Mouse (Mus musculus) heart, adult 9 months (tissue): ENCODE results near the gene Fam90a1a.
A peak's percentile ranks its signal among the peaks of the same experiment; 100 is the strongest.
"Not testable (repeated sequence)": the region's sequence is repeated elsewhere in the genome, so short reads cannot be mapped to it uniquely, and the experiment has no call there.

Experiments used
- DNase-seq, 2 experiments: peaks; one replicate each; pipeline ENCODE4 v3.0.0; 2022; ENCODE audit warnings: low spot score in 2 of 2

Fam90a1a gene

DNA sequence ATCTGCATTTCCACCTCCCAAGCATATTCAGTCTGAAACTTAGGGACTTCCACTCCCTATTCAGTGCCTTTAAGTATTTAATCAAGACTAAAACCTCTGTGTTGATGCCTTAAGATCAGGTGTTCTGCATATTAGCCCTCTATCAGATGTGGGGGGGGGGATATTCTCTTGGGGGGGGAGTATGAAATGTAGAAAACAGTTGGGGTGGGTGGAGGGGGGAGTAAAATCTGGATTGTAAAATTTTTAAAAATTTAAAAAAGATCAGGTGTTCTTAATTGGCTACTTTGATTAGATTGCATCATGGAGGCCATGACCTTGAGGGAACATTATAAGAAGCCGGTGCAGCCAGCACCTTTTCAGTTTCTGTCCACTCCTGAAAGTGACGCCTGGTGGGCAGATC is at the start of gene Fam90a1a:
Gene Fam90a1a (plus strand): TSS at position 301 of the 400 bp plus-strand sequence.
- DNase-seq: no peak

DNA sequence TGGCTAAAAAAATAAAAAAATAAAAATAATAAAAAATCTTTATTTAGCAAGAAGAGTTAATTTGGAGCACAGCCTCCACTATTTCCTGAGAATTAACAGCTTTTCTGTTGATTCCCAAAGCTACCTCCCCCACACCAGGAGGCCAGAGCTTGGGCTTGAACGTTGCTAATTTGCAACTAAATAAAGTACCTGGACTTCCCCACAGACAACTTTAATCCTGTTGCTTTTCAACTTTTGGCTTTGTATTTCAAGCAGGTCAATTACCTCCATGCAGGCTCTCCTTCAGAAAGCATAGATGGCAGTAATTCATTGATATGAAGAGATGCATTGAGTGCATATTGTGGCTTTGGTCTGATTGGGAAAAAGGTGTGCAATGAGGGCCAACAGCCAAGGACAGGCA is 46.6 kb upstream of the Fam90a1a start:
- DNase-seq: no peak

DNA sequence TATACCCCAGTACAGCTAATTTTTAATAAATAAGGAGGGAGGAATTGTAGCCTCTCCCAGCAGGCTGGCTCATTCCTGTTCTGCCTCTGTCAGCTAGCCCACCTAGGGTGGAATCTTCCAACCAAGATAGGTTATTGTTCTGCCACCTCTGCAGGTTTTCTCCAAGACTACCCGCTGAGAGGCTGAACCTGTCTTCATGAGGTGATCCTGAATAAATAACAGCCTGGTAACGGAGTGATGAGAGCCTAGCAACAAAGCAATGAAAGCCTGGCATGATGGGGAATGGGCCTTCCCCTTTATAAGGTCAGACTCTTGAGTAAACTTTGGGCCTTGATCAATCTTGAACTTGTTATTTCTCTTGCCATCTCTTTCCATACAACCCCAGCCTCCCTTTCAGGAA is 46.0 kb upstream of the Fam90a1a start:
- DNase-seq: no peak

DNA sequence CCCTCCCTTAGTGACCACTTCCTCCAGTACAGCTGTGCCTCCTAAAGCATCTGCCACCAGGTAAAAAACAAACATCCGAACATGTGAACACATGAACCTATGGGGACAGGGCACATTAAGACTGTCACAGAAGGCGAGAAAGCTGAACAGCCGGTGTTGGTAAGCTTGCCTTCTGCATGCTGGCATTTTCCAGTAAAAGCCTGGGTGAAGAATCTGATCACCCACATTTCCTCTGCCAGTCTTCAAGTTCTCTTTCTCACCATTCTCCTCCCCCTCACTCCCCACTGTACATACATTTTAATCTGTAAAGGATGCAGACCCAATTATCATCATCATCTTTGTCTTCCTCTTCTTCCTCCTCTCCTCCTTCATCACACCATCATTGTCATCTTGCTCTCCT is 42.9 kb upstream of the Fam90a1a start:
- no peak for DNase-seq

DNA sequence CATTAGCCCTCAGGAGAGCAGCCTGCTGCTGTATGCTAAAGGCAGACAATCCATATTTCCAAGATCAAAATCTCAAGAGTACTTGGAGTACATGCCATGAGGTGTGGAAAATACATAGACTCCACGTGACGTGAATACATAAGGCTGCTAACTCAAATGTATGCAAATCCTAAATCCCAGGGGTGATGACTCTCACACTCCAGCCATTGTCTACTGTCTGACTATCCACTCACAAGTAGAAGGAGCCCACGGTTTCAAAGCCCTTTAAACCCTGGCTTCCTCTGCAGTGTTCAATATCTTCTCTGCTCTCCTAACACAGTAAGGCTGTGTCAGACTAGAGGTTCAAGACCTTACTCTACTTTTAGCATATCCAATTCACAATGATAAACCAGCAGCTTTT is 27.8 kb upstream of the Fam90a1a start:
- DNase-seq: not testable (repeated sequence)

DNA sequence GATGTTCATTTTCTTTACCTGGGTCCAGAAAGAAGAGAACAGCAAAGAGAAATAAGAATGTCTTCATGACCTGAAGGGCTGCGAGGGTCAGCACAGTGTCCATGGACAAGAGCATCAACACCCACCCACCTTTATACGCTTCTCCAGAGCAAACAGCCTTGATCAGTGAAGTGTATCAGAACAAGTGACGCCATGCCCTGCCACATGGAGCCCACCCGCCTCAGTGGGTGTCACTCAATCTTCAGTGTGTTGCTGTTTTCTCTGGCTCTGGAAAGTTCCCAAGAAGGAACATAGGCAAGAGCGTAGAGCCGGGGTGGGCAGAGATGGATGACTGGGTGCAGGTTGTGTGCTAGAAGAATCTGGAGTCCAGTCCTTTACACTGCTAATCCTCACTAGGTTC is 25.9 kb upstream of the Fam90a1a start, which contains the start of gene Defb15:
Gene Defb15 (minus strand): TSS at position 101 of the 400 bp plus-strand sequence.
- DNase-seq: no peak

DNA sequence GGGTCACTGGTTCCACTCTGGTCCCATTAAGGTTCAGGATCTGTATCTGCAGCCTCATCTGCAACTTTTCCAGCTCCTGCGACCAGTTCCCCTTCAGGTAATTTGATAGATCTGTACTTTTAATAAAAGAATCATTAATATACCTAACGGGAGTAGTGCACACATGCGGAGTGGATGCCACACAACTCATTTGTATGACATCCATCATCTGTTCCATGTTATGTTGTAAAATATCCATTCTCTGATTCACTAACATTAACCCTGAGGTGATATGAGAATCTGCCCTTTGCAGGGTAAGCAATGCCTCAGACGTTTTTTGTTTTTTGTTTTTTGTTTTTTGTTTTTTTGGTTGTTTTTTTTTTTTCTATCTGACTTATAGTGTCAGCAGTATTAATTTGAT is 20.5 kb upstream of the Fam90a1a start, which contains the start of gene Defb35:
Gene Defb35 (plus strand): TSS at position 301 of the 400 bp plus-strand sequence.
- not testable (repeated sequence) for DNase-seq

DNA sequence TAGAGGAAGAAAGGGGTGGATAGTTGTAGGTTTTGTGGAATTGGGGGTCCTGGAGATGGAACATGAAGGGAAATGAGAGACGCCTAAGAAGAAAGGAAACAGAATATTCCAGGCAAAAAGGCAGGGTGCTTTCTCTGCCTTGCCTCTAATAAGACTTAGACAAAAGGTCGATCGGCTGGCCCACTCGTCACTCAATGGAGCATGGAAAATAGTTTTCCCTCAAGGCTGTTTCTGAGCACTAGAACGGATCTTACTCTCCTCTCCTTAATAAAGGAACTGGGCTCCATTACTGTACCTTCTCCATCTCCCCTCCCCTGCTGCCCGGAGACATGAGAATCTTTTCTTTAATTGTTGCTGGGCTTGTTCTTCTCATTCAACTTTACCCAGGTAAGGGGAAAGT is 12.1 kb upstream of the Fam90a1a start, which contains the start of gene Defb13:
Gene Defb13 (plus strand): TSS at position 301 of the 400 bp plus-strand sequence.
- DNase-seq: no peak

DNA sequence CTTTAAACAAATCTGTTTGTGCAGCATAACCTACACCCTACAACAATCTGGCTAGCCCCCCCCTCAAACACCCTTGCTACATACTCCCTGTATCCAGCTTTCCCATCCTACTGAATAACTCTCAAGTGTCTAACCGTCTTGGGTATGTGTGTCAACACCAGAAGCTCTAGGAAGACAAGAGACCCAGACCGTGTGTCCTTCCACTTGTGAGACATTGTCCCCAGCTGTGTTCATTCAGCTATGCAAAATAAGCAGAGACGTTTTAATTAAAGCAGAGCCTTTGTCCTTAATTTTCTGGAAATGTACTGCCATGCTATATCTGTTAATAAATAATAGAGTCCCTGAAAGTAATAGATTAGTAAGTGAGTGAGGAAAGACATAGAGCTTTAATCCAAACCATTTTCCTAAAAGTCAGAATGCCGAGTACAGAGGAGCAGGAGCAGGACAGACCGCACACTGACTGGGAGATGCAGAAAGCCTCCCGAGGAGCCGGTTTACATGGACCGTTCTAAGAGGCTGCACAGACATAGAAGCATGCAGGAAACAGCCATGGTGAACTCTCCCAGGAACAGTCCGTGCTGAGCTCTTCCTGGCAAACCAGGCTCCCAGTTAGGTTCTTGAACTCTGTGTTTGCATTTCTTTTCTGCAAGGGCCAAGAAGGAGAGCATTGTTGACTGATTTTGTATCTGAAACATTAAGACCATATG is 11.1 kb upstream of the Fam90a1a start:
- no peak for DNase-seq

DNA sequence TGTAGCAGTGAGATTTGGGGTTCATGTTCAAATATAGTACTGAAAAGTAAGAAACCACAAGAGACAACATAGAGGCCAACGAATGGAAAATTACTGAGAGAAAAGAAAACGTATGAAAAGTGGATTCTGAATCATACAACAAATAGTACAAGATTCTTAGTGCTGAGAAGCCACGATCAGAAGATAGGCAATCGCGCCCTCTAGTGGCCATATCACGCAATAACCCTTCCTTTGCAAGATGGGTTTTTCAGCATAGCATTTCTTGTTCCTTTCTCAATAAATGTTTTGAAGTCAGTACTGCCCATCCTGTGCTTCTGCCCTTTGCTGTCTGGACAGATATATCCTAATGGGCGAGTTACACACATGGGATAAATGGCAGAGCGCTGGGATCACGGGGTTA is 3.2 kb upstream of the Fam90a1a start:
- DNase-seq: no peak

DNA sequence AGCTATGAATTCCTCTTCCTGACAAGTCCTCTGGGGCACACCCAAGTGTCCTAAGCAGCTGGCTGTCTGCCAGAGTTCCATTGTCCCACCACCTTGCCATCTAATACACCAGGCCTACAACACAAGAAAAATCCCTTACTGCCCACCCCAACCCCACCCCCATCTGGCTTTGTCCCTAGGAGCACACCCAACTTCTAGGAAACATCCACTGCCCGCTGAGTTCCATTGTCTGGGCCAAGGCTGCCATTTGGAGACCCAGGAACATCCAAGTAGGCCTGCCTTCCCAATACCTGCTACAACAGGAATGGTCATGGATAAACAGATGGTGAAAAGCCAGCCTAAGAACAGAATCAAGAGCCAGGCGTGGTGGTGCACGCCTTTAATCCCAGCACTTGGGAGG is 2.2 kb upstream of the Fam90a1a start:
- no peak for DNase-seq

DNA sequence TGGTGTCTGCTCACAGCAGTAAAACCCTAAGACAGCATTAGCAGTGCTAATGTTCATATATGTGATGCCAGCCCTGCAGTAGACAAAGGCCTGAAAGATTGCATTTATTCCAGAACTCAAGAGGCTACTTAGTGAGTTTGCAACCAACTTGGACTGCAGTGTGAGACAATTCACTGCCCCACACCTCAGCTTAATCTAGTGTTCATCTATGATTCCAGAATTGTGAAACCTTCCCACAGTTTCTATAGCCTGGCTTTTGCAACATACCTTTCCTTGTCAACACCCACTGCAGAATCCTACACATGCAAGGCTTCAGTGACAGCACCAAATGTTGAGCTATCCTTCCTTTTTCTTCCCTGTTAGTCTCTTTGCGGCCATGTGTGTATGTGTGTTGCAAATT is 8.1 kb downstream of the Fam90a1a start:
- no peak for DNase-seq

DNA sequence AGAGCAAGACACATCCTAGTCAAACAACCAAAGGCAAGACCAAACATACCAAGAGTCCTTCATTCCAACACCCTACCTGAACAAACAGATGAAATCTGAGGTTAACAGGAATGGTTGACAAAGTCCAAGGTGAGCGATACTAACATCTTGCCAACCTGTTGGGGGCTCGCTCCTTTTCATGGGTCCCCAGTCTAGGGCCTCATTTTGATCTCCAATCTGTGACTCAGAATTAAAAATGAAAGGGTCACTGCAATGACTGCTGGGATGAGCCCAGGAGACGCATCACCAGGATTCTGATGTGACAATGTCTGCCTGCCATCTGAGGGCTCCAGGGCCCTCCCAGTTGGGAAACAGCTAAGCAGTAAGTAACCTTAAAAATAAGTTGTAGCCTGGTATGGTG is 11.0 kb downstream of the Fam90a1a start, which contains the start of gene Ccdc70:
Gene Ccdc70 (plus strand): TSS at position 301 of the 400 bp plus-strand sequence.
- no peak for DNase-seq

DNA sequence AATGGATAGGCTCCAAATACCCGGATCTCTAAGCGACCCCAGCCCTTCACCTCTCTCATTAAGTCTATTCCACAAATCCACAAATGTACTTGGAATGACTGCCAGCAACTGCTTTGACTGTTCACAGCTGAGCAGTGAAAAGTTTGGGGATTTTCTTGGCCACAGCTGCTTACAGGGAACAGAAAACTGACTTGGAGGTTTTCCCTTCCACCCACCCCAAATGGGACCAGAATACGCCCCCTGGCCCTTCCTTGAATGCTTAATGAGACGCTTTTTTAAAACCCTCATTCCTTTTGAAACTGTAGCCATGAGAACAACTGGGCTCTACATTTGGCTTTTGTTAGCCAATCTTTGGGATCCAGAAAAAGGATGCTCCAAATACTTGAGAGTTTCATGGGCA is 19.7 kb downstream of the Fam90a1a start:
- DNase-seq: no peak

DNA sequence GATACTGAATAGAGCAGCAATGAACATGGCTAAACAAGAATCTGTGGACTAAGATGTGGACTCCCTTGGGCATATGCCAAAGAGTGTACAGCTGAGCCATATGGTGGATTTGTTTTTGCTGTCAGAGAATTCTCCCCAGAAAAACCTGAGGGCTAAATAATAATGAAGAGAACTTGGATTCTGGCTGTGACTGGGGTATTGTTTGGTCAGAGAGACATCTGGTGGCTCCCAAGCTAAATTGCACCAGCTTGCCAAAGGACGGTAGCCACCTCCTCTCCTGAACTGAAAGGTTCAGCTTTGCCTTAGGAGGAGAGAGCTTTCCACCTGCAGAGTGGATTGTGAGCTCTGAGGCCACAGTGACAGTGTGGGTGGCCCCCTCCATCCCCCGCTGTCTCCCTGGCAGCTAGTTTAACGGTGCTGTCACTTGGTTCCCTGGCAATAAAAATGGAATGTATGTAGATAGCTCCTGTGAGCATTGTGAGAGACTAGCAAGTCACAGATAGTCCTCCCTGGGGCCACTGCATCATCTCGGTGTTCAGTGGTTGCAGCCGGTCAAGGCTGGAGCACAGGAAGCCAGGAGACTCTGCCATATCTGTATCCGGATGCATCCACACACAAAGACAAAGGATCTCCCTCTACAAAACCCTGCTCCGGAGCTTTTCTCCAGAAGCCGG is 23.3 kb downstream of the Fam90a1a start:
- no peak for DNase-seq

DNA sequence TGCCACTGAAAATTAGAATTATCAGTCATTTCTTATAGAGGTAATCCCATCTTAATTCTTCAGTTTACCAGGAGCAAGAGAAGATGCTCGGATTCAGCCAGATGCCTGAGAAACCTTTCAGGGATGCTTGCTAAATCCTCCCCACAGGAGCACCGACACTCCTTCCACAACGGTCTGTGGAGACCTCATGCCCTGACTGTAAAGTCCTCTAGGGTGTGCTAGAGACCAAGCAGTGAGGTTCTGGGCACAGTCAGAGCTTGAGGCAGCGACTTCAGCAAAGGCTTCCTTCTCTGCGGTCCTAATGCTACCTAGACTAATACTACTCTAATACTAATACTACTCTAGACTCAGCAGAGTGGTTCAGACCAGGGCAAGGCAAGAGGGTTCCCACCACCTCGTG is 33.7 kb downstream of the Fam90a1a start:
- DNase-seq: peak in 1 of 2 experiments; percentile 10

DNA sequence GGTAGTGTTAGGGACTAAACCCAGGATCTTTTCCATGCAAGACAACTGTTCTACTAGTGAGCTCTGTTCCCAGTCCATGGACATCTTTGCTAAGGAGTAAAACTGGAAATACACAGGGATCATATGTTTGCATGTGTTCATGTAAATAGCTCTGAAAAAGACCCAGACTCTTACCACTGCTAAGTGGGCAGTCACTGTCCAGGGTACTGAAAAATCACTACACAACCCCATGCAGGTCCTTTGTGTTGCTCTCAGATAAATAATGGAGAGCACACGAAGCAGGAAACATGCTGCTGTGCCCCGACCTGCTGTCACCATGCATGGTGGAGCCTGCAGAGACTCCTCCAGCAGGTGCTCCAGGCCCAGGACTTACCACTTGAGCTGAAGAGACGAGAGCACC is 36.7 kb downstream of the Fam90a1a start:
- no peak for DNase-seq

DNA sequence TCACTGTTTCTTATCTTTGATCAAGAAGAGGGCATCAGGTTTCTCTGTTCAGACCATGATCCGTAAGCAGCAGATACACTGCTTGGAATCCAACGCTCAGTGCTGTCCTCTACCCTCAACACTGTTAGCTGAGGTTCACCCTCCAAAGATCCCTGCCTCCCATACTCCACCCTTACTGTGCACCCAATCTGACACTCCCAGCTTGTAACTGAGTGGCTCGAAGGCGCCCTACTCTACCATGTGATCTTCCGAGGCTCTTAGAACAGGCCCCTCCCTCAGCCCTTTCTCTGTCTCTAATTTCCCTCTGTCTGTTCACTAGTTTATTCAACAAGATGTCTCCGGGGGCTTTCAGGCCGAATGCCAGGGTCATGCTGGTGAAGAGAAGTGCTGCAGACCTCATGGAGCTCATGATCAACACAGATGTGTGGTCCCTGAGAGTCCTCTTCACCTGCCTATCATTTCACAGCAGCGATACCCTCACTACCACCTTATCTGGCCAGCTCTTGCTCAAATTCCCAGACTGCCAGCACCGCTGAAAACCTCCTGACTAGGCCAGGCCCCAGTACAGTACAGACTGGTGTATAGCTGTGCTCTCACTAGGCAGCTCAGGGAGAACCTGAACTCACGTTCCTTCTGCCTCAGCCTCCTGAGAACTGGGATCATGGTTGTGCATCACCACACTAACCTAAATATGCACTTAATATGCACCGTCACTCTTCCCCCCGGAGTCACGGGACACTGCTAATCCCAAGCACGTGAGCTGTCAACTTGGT is 46.4 kb downstream of the Fam90a1a start:
- no peak for DNase-seq

DNA sequence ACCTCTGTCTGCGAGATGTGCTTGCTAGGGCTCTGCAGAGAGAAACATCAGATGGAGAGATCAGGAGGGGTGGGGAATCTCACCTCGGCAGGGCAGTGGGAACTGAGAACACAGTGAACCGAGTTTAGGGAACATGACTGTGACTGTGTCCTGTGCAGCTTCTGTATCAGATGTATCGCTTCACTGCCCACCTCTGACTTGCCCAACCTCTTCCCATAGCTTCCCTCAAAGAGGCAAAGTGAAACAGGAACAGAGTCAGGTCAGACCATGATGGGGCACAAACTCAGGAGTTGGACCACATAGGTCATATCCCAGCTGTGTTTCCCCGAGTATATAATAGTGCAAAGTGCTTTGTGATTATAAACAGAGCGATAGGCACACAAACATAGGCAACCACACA is 47.9 kb downstream of the Fam90a1a start:
- no peak for DNase-seq

DNA sequence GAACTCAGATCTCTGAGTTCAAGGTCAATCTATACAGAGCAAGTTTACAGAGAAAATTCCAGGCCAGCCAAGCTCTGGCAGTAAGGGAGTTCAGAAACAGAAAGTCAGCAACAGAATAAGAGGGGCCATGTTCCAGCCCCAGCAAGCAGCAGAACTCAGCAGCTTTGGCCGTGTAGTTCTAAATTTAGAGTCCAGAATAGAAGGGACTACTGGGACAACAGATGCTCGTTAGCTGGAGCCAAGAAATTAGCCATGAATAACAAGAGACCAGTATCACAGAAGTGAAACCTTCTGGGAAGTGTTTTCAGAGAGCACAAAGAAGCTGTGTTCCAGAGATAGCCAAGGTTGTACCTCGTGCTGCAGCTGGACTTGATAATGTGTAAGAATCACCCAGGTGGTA is 50.9 kb downstream of the Fam90a1a start:
- DNase-seq: no peak

DNA sequence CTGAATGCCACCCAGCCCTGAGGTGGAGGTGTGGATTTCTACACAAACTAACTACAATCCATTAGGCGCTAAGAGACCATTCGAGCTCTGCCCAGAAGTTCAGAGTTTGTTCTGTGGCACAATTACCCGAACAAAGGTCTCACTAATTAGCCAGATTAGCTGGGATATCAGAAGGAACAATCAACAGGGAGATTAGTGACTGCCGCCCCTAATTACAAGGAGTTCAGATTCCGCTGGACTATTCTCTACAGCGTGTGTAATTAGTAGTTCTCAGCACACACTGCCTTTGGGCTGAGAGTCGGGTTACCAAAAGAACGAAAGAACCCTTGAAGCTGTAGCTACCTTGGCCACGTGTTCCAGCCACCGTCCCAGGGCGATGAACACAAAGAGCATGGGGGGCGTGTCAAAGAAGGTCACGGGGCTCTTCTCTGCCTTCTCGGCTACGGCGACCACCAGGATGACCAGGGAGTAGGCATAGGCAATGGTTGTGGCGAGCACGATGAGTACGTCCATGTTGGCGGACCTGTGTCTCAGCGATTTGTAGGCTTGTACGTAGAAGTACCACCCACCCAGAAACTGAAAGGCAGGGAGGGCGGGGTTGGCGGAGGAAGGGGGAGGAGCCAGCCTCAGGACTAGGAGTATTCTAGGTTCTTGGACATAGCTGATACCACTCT is 54.7 kb downstream of the Fam90a1a start:
- DNase-seq: no peak
